In genomic region chr6:29701051-29701450, GRCm38 (mm10) we compare ENCODE assay signal across 12 mouse cellular contexts. TPM values are rescaled to one million over a fixed set of nuclear protein-coding genes. Genes with fewer than 3 reads are reported as not detected.
DNase-seq lines count a peak whose midpoint lies in the region; ATAC-seq and TF ChIP-seq lines count a peak whose summit lies in the region.
"Had no signal": no experiment of that assay in that cellular context is flagged by ENCODE, and none has a peak within 500 bp of the region (broad histone marks: within the 10 kb centered on the region; RNA-seq: fewer than 3 reads in every experiment).

No protein-coding gene starts in this region.

- no peak overlapping the region for H3K4me3 ChIP-seq in intestine, embryonic 15.5 days (replicated peaks)
- no peak overlapping the region for H3K4me3 ChIP-seq in intestine, postnatal 0 days (ENCODE audit: low read depth, low read length)
- peak overlapping the region; percentile 37 for H3K4me3 ChIP-seq in liver, embryonic 11.5 days (ENCODE audit: low read depth, low read length)

- WGBS in intestine, embryonic 15.5 days: 58% methylated on average over 6 of the region's 6 CpGs
- WGBS in intestine, postnatal 0 days: 53% methylated on average over 6 of the region's 6 CpGs
- 37% methylated on average over 6 of the region's 6 CpGs for WGBS in liver, embryonic 11.5 days

- ATAC-seq in intestine, embryonic 15.5 days: peak; percentile 69; the same call in 1 of the 2 replicates
- no peak for ATAC-seq in intestine, postnatal 0 days
- ATAC-seq in liver, embryonic 11.5 days (replicated peaks; ENCODE audit: low FRiP score): peak; percentile 87
- no peak for ATAC-seq in CD4-positive, CD25-positive, alpha-beta regulatory T cell, adult 4 months

- TF ChIP-seq CTCF in intestine, postnatal 0 days (IDR thresholded peaks at IDR 0.05; ENCODE audit: low read depth): no peak

- H3K9ac ChIP-seq in intestine, embryonic 15.5 days: no peak overlapping the region
- no peak overlapping the region for H3K9ac ChIP-seq in intestine, postnatal 0 days (ENCODE audit: low read depth, low read length)
- H3K9ac ChIP-seq in liver, embryonic 11.5 days (ENCODE audit: low read depth, low read length): peak overlapping the region; percentile 72

- no peaks in the 10 kb centered on the region for H3K4me1 ChIP-seq in intestine, embryonic 15.5 days (replicated peaks)
- H3K4me1 ChIP-seq in intestine, postnatal 0 days (replicated peaks; ENCODE audit: control insufficient read depth, insufficient read depth, low read length): no peaks in the 10 kb centered on the region
- H3K4me1 ChIP-seq in liver, embryonic 11.5 days (replicated peaks; ENCODE audit: control insufficient read depth, insufficient read depth, low read length): peaks cover 56% of the 10 kb centered on the region

- H3K36me3 ChIP-seq in intestine, embryonic 15.5 days: no peaks in the 10 kb centered on the region
- no peaks in the 10 kb centered on the region for H3K36me3 ChIP-seq in intestine, postnatal 0 days (ENCODE audit: control insufficient read depth, insufficient read depth)
- H3K36me3 ChIP-seq in liver, embryonic 11.5 days (ENCODE audit: control insufficient read depth, insufficient read depth, low read length): peaks cover 7% of the 10 kb centered on the region; the same call in 1 of the 2 replicates

- DNase-seq in c-Kit-positive CD71-positive TER-119-negative erythroid progenitor cells, embryonic 14.5 days (ENCODE audit: low read depth): peak; percentile 89
- peak; percentile 64 for DNase-seq in liver, embryonic 11.5 days (ENCODE audit: low spot score)
- peak; percentile 61 to 70 for DNase-seq in spleen, postnatal 14 days (ENCODE audit: low spot score in 2 of 2)
- DNase-seq in adrenal gland, adult 8-10 months: no peak
- no peak for DNase-seq in kidney, adult 18-20 months
- DNase-seq: kidney, adult 2 months; lung, adult 18-20 months had no signal

- H3K27ac ChIP-seq in intestine, embryonic 15.5 days: no peak overlapping the region
- H3K27ac ChIP-seq in intestine, postnatal 0 days (ENCODE audit: low read depth, low read length): no peak overlapping the region
- H3K27ac ChIP-seq in liver, embryonic 11.5 days (ENCODE audit: low read depth, low read length): peak overlapping the region; percentile 97

- H3K27me3 ChIP-seq in intestine, embryonic 15.5 days (replicated peaks): no peaks in the 10 kb centered on the region
- H3K27me3 ChIP-seq in intestine, postnatal 0 days (replicated peaks; ENCODE audit: control insufficient read depth, insufficient read depth, low read length): no peaks in the 10 kb centered on the region
- H3K27me3 ChIP-seq in liver, embryonic 11.5 days (replicated peaks; ENCODE audit: control insufficient read depth, insufficient read depth, low read length): no peaks in the 10 kb centered on the region
- H3K27me3 ChIP-seq: CH12.LX had no signal

- no peak overlapping the region for H3K4me2 ChIP-seq in intestine, embryonic 15.5 days (replicated peaks)
- H3K4me2 ChIP-seq in intestine, postnatal 0 days (replicated peaks; ENCODE audit: low read depth): no peak overlapping the region
- H3K4me2 ChIP-seq in liver, embryonic 11.5 days: peak overlapping the region; percentile 63

- no peaks in the 10 kb centered on the region for H3K9me3 ChIP-seq in intestine, embryonic 15.5 days
- H3K9me3 ChIP-seq in intestine, postnatal 0 days (ENCODE audit: control insufficient read depth): no peaks in the 10 kb centered on the region
- H3K9me3 ChIP-seq in liver, embryonic 11.5 days (ENCODE audit: control insufficient read depth, low read length): no peaks in the 10 kb centered on the region

RNA-seq across cellular contexts. Expression of gene Tspan33, which starts 7.0 kb away (rescaled TPM):
- 5.2 and 6.8 TPM in 2 replicates for polyA plus RNA-seq in intestine, embryonic 15.5 days (2015; fragmentation: Nextera tagmentation; extraction: Ambion mirVana)
- polyA plus RNA-seq in intestine, postnatal 0 days (2015; fragmentation: Nextera tagmentation; extraction: Ambion mirVana): 0.84 and 1.0 TPM in 2 replicates
- 44.8 and 53.0 TPM in 2 replicates for polyA plus RNA-seq in liver, embryonic 11.5 days (2014; fragmentation: Nextera tagmentation; extraction: Ambion mirVana)
- total RNA-seq in adrenal gland, adult 8-10 months (2022): 1 to 10 TPM; 2.7 to 4.9 (median 3.8) TPM
- under 1 TPM in 1 of 2 experiments, not detected in 1; 0.20 TPM for polyA plus RNA-seq in CD4-positive, CD25-positive, alpha-beta regulatory T cell, adult 4 months (2017; shearing (Covaris generic))

RNA-seq across cellular contexts. Expression of gene Smo, which starts 34.3 kb away (rescaled TPM):
- polyA plus RNA-seq in intestine, embryonic 15.5 days (2015; fragmentation: Nextera tagmentation; extraction: Ambion mirVana): 29.4 and 30.1 TPM in 2 replicates
- polyA plus RNA-seq in intestine, postnatal 0 days (2015; fragmentation: Nextera tagmentation; extraction: Ambion mirVana): 7.1 and 7.4 TPM in 2 replicates
- polyA plus RNA-seq in liver, embryonic 11.5 days (2014; fragmentation: Nextera tagmentation; extraction: Ambion mirVana): 22.3 and 22.5 TPM in 2 replicates
- 10 to 100 TPM; 43.4 to 55.3 (median 50.2) TPM for total RNA-seq in adrenal gland, adult 8-10 months (2022)
- under 1 TPM in 1 of 2 experiments, not detected in 1; 0.11 TPM for polyA plus RNA-seq in CD4-positive, CD25-positive, alpha-beta regulatory T cell, adult 4 months (2017; shearing (Covaris generic))
- total RNA-seq: monocyte, adult 5-6 weeks had no signal

Comparison
In these comparisons a context has a peak if more than half of its experiments do, and no peak if none do; other contexts are left out.
1. ATAC-seq: peak in intestine, embryonic 15.5 days (single experiment) and liver, embryonic 11.5 days (single experiment); none in intestine, postnatal 0 days (single experiment) and CD4-positive, CD25-positive, alpha-beta regulatory T cell, adult 4 months (single experiment).
2. DNase-seq: peak in c-Kit-positive CD71-positive TER-119-negative erythroid progenitor cells, embryonic 14.5 days (single experiment), liver, embryonic 11.5 days (single experiment) and spleen, postnatal 14 days (2 of 2); none in adrenal gland, adult 8-10 months (single experiment) and kidney, adult 18-20 months (single experiment).